Mouse (Mus musculus) heart, embryonic 11.5 days (tissue): ENCODE measurements at regions not wholly inside any gene's neighbourhood (a gene's known extent, or its start where the extent isn't known, plus 50 kb on each side); places are given as distances from the start of the nearest gene placed in this dataset.

ENCODE experiments used
- ATAC-seq: fragments of 200-750 bp; cut with Nextera tagmentation; replicated peaks from 2 replicates; pipeline ENCODE4 v1.8.0; 2017; ENCODE audit warnings: moderate library complexity; ENCODE audit not compliant: insufficient number of reproducible peaks, low FRiP score, low TSS enrichment
- H3K27ac ChIP-seq: fragments of 300-500 bp; sonication (generic); 2 replicates; pipeline ENCODE4 v1.5.1; 2014; ENCODE audit warnings: mild to moderate bottlenecking, low read depth, low read length
- H3K27me3 ChIP-seq: fragments of 300-500 bp; sonication (generic); 2 replicates; pipeline ENCODE4 v1.6.1; 2014; ENCODE audit warnings: mild to moderate bottlenecking, low read length, mixed read lengths; ENCODE audit not compliant: control insufficient read depth, insufficient read depth
- H3K36me3 ChIP-seq: fragments of 300-500 bp; sonication (generic); 2 replicates; pipeline ENCODE4 v1.6.1; 2014; ENCODE audit warnings: mild to moderate bottlenecking, low read length, moderate library complexity, mixed read lengths; ENCODE audit not compliant: control insufficient read depth, insufficient read depth
- H3K4me1 ChIP-seq: fragments of 300-500 bp; sonication (generic); 2 replicates; pipeline ENCODE4 v1.6.1; 2014; ENCODE audit warnings: low read length; ENCODE audit not compliant: control insufficient read depth, insufficient read depth
- H3K4me2 ChIP-seq: fragments of 300-500 bp; sonication (generic); 2 replicates; pipeline ENCODE4 v1.6.1; 2014; ENCODE audit warnings: mild to moderate bottlenecking, moderate library complexity
- H3K4me3 ChIP-seq: fragments of 300-500 bp; sonication (generic); 2 replicates; pipeline ENCODE4 v1.5.1; 2014; ENCODE audit warnings: low read depth, low read length
- H3K9ac ChIP-seq: fragments of 300-500 bp; sonication (generic); 2 replicates; pipeline ENCODE4 v1.6.1; 2014; ENCODE audit warnings: mild to moderate bottlenecking, low read depth, low read length, moderate library complexity
- H3K9me3 ChIP-seq: fragments of 300-500 bp; sonication (generic); replicated peaks from 2 replicates; pipeline ENCODE4 v1.6.1; 2016; ENCODE audit warnings: low read length; ENCODE audit not compliant: control insufficient read depth
- WGBS: fragments of 180-500 bp; shearing (Covaris S2); extraction: QIAGEN DNeasy Blood & Tissue Kit; methylation state at CpG from one replicate; pipeline ENCODE4 v1.1.7; 2014; ENCODE audit not compliant: insufficient replicate concordance; 5-methylcytosine and 5-hydroxymethylcytosine counted together

- Histone ChIP-seq H3K4me2 (no peak overlapping the region), H3K4me1 (peaks cover 4% of the 10 kb centered on the region), H3K9ac (no peak overlapping the region), H3K9me3 (no peaks in the 10 kb centered on the region), H3K36me3 (no peaks in the 10 kb centered on the region), H3K27ac (no peak overlapping the region), H3K4me3 (no peak overlapping the region), H3K27me3 (no peaks in the 10 kb centered on the region)
- no peak for ATAC-seq
- 78% methylated on average over 6 of the region's 6 CpGs for WGBS
These were observed 215.4 kb downstream of the Sptssa start for GRCm38 (mm10) chr12:54440851-54441593.

- no peak overlapping the region for H3K9ac ChIP-seq
- whole genome bisulfite sequencing = 79% methylated on average over 4 of the region's 4 CpGs
- H3K27me3 ChIP-seq = no peaks in the 10 kb centered on the region
- no peaks in the 10 kb centered on the region for H3K36me3 ChIP-seq
- H3K4me2 ChIP-seq = no peak overlapping the region
- peaks cover 4% of the 10 kb centered on the region for H3K4me1 ChIP-seq
- no peak overlapping the region for H3K27ac ChIP-seq
- H3K9me3 ChIP-seq = no peaks in the 10 kb centered on the region
- no peak overlapping the region for H3K4me3 ChIP-seq
- ATAC-seq = no peak
These were observed 217.6 kb downstream of the Sptssa start for GRCm38 (mm10) chr12:54438793-54439192.

DNA sequence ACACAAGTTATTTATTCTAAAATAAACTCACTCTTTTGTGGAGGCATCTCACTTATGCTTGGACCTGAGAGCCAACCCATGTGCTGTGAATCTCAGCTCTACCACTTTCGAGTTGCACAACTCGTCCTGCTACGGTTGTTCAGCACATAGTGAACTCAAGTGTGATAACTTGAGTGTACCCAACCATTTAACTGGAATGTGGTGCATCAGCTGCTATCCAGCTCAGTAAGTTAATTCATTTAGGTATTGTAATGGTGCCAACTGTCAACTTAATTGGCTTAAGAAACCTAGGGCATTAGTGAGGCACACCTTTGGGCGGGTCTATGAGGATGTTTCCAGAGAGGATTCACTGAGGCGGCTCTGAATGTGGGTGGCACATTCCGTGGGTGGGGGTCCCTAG, 221.6 kb upstream of the Egln3 start:
- no peak overlapping the region for H3K4me2 ChIP-seq
- no peaks in the 10 kb centered on the region for H3K27me3 ChIP-seq
- no peak overlapping the region for H3K9ac ChIP-seq
- no peak for ATAC-seq
- H3K36me3 ChIP-seq = no peaks in the 10 kb centered on the region
- no peak overlapping the region for H3K4me3 ChIP-seq
- H3K4me1 ChIP-seq = no peaks in the 10 kb centered on the region
- H3K9me3 ChIP-seq = no peaks in the 10 kb centered on the region
- WGBS = 86% methylated on average over 6 of the region's 6 CpGs
- H3K27ac ChIP-seq = no peak overlapping the region

DNA sequence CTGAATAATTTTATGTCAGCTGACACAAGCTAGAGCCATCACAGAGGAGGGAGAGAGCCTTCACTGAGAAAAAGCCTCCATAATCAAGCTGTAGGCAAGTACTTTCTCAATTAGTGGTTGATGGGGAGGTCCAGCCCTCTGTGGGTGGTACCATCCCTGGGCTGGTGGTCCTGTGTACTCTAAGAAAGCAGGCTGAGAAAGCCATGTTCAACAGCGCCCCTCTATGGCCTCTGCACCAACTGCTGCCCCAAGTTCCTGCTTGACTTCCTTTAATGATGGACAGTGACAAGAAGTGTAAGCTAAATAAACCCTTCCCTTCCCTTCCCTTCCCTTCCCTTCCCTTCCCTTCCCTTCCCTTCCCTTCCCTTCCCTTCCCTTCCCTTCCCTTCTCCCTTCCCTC, 211.2 kb upstream of the Egln3 start:
- H3K9ac ChIP-seq = no peak overlapping the region
- ATAC-seq = no peak
- H3K4me3 ChIP-seq = no peak overlapping the region
- no peaks in the 10 kb centered on the region for H3K4me1 ChIP-seq
- H3K36me3 ChIP-seq = no peaks in the 10 kb centered on the region
- H3K9me3 ChIP-seq = no peaks in the 10 kb centered on the region
- H3K27me3 ChIP-seq = no peaks in the 10 kb centered on the region
- no peak overlapping the region for H3K4me2 ChIP-seq
- 44% methylated on average over 1 of the region's 1 CpGs for WGBS
- H3K27ac ChIP-seq = no peak overlapping the region

DNA sequence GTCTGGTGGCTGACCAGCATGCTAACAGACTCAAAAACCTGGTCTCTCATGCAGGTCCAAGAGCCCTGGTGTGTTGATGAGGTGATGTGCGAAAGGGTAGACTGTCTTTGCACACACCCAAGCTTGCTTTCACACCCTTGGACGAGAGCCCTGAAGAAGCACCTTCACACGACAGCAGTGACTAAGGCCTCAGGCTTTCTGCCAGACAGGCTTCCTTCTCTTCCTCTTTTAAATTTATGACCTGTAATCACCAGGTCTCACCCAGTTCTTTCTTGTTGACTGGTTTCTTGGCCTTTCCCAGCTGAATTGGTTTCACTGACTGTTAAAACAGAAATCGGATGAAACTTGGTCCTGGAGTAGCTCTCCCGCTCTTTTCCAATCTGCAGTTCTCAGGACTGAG, 210.5 kb upstream of the Egln3 start:
- ATAC-seq = no peak
- H3K4me3 ChIP-seq = no peak overlapping the region
- no peaks in the 10 kb centered on the region for H3K9me3 ChIP-seq
- no peak overlapping the region for H3K27ac ChIP-seq
- H3K4me2 ChIP-seq = no peak overlapping the region
- H3K27me3 ChIP-seq = no peaks in the 10 kb centered on the region
- H3K36me3 ChIP-seq = no peaks in the 10 kb centered on the region
- 73% methylated on average over 5 of the region's 5 CpGs for WGBS
- H3K4me1 ChIP-seq = no peaks in the 10 kb centered on the region
- H3K9ac ChIP-seq = no peak overlapping the region

DNA sequence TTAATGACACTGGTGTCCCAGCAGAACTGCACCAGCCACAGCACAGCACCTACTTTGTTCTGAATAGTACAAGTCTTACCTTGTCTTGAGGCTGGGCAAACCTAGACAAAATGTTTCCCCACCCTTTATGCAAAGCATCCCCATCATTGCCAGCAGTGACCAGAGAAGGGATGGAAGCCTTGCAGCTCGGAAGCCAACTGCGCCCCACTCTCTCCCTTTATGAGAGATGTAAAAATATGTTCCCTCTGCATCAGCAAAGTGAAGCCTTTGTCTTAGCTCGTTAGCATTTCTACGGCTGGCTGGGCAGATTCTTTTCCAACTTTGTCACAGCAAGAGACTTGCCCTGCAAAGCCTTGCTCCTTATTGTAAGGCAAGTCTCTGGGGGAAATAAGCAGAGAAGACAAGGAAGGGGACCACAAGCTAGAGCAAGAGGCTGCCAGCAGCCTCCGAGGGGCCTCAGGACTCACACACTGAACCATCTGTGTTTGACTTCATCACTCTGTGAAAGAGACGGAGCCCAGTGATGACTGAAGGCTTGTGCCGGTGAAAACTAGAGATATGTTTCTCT, 206.5 kb upstream of the Egln3 start:
- Histone ChIP-seq H3K36me3 (no peaks in the 10 kb centered on the region), H3K9me3 (no peaks in the 10 kb centered on the region), H3K27ac (no peak overlapping the region), H3K4me2 (no peak overlapping the region), H3K4me1 (no peaks in the 10 kb centered on the region), H3K27me3 (no peaks in the 10 kb centered on the region), H3K9ac (no peak overlapping the region), H3K4me3 (no peak overlapping the region)
- no peak for ATAC-seq
- 67% methylated on average over 7 of the region's 7 CpGs for WGBS

GRCm38 (mm10) chr12:54408906-54409305, 205.2 kb upstream of the Egln3 start:
- Histone ChIP-seq H3K9ac (no peak overlapping the region), H3K27ac (no peak overlapping the region), H3K9me3 (no peaks in the 10 kb centered on the region), H3K4me1 (peaks cover 3% of the 10 kb centered on the region; the same call in 1 of the 2 replicates), H3K4me2 (no peak overlapping the region), H3K36me3 (no peaks in the 10 kb centered on the region), H3K27me3 (no peaks in the 10 kb centered on the region), H3K4me3 (no peak overlapping the region)
- 78% methylated on average over 6 of the region's 6 CpGs for WGBS
- no peak for ATAC-seq

GRCm38 (mm10) chr12:54407301-54407896, 203.7 kb upstream of the Egln3 start:
- no peaks in the 10 kb centered on the region for H3K36me3 ChIP-seq
- 64% methylated on average over 6 of the region's 6 CpGs for WGBS
- H3K9me3 ChIP-seq = peaks cover 2% of the 10 kb centered on the region; the same call in 1 of the 2 replicates
- no peak for ATAC-seq
- no peak overlapping the region for H3K27ac ChIP-seq
- H3K9ac ChIP-seq = no peak overlapping the region
- H3K27me3 ChIP-seq = no peaks in the 10 kb centered on the region
- no peak overlapping the region for H3K4me2 ChIP-seq
- peaks cover 3% of the 10 kb centered on the region; the same call in 1 of the 2 replicates for H3K4me1 ChIP-seq
- H3K4me3 ChIP-seq = no peak overlapping the region
